Mouse (Mus musculus) megakaryocyte, embryonic 14.5 days (primary cell): ENCODE measurements around the gene Ccrl2.

ENCODE experiments used
- FLI1 ChIP-seq: IDR thresholded peaks from 2 replicates; pipeline ENCODE4 v1.6.1; 2012; ENCODE audit warnings: low read length, inconsistent platforms, mixed read lengths
- GATA1 ChIP-seq: IDR thresholded peaks from 3 replicates; pipeline ENCODE4 v1.6.1; 2012; ENCODE audit warnings: mixed read lengths, low read length, inconsistent platforms, borderline replicate concordance

DNA sequence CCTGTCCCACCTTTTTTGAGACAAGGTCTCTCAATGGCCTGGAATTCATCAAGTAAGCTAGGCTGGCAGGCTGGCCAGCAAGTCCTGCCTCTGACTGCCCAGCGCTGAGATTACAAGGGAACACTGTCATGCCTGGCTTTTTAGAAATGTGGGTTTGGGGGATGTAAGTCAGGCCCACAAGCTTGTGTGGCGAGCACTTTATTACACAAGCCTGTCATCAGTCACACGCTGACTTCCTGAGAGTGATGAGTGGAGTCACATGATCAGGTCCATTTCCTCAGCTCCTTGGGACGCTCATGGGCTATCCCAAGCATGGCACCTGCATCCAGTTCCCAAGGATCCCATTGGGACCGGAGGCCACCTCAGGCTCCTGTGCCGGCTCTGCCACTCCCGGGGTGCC, 38.4 kb upstream of the Ccrl2 start:
- TF ChIP-seq GATA1 (no peak), FLI1 (no peak)
